Mouse (Mus musculus) erythroblast, adult 5-6 weeks (primary cell): ENCODE measurements around the gene Jpt2. TPM values are rescaled to one million over a fixed set of nuclear protein-coding genes. Genes with fewer than 3 reads are reported as not detected.
"Not testable (repeated sequence)": the region's sequence is repeated elsewhere in the genome, so short reads cannot be mapped to it uniquely, and the experiment has no call there.

Source experiments
- ATAC-seq: replicated peaks from 2 replicates; pipeline ENCODE4 v1.8.0; 2016; ENCODE audit warnings: moderate number of reproducible peaks, mild to moderate bottlenecking, moderate TSS enrichment, inconsistent platforms; ENCODE audit not compliant: poor library complexity, low FRiP score, severe bottlenecking
- total RNA-seq, 2 experiments: library from RNA; stranded (forward) in 1 of 2; stranded (reverse) in 1 of 2; fragments of 150-400 nt in 1 of 2; fragments of 200-764, 138-1000 nt in 1 of 2; gene quantifications; 2 replicates each; pipeline versions ENCODE4 v1.2.3 to v1.2.4; 2015 to 2017; ENCODE audit warnings: low replicate concordance in 2 of 2

The Jpt2 gene
- 20.8 and 28.6 TPM in 2 replicates for total RNA-seq (2015; ENCODE audit: low replicate concordance)
- 22.9 and 40.1 TPM in 2 replicates for total RNA-seq (2017; ENCODE audit: low replicate concordance)

DNA sequence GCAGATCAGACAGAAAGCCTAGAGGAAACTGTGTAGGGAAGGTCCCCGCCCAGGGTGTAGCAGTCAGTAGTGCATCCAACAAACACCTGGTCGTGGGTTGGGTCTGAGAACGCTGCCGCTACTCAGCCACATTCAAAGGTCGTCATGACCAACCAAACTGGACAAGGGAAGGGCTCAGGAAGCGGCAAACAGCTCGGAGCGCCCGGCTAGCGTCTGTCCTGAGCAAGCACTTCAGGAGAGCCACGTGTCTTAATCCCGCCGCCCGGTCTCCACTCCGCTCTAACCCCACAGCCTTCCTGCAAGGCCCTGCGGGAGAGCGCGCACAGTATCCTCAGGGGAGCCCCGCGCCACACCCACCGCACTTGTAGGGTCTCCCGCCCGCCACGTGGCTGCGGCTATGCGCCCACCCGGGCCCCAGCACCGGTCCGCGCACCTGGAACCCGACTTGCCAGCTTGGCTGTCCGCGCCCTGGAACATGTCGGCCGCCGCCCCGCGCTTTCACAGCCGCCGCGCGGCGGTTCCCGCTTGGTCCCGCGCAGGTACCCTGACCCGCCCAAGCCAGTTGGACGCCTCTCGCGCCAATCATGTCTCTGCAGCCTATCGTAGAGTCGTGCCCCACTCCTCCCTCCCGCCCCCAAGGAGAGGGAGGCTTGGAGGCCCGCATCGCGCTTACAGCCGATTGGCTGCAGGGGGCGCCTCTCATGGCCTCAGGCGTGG, at the start of gene Jpt2:
TSS of gene Jpt2 (minus strand) at position 555 of the 717 bp plus-strand sequence.
- peak; percentile 97 for ATAC-seq

DNA sequence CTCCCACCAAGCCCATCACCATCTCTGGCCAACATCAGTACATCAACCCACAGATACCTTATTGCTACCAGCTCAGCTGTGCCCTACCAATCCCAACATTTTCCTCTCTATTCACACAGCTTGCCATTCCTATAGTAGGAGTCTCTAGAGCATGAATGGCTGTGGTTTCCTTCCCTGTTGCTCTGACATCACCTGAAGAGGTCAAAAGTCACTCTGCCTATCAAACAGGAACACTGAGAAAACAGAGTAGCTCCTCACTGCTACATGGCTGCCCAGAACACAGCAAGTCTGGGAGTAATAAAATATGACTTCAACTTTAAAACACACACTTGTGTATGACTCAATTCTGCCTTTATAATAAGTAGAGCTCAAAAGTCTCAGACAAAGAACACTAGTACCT, 47.0 kb upstream of the Jpt2 start:
- ATAC-seq = no peak

DNA sequence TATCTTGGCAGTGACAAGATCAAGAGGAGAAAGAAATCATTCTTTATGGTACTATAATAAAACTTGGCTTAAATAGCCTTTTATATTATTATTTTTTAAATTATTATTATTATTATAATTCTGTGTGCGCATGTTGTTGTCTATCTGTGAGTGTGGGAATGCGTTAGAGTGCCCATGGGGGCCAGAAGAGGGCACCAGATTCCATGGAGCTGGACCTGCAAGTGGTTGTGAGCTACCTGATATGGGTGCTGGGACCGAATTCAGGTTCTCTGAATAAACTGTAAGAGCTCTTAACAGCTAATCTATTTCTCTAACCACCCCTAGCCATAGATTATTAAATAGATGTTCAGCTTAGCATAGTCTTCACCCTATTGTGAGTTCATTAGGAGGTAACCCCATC, 44.6 kb upstream of the Jpt2 start:
- no peak for ATAC-seq

DNA sequence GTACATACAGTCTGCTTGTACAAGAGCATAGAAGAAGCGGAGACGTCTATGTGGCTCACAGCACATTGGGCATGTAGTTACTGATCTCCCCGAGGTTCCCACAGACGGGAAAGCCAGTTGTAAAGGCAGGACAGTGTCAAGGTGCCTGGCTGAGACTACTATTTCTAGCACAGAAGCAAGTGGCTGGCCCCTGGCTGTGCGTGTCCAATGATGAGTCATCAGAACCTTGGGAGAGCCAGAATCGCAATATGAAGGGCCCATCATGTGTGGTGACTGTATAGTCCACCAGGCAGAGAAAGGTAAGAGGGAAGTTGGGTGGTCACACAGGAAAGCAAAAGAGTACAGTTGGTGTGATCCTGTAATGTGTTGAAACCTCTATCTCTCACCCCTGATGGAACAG, 34.2 kb upstream of the Jpt2 start:
- no peak for ATAC-seq

DNA sequence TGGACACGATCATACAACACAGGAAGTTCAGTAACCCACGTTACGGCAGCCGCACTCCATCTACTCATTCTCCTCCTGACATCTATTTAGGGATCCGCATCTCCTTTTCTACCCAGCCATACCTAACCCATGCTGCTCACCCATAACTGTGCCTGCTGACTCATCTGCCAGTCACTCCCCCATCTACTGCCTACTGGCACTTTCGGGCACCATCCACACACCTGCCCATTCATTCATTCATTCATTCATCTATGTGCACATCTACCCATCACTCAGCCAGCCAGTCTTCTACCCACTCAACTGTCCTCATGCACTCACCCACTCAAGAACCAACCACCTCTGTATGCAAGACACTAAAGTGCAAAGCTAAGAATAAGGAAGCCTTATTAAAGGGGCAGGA, 26.7 kb upstream of the Jpt2 start:
- no peak for ATAC-seq

DNA sequence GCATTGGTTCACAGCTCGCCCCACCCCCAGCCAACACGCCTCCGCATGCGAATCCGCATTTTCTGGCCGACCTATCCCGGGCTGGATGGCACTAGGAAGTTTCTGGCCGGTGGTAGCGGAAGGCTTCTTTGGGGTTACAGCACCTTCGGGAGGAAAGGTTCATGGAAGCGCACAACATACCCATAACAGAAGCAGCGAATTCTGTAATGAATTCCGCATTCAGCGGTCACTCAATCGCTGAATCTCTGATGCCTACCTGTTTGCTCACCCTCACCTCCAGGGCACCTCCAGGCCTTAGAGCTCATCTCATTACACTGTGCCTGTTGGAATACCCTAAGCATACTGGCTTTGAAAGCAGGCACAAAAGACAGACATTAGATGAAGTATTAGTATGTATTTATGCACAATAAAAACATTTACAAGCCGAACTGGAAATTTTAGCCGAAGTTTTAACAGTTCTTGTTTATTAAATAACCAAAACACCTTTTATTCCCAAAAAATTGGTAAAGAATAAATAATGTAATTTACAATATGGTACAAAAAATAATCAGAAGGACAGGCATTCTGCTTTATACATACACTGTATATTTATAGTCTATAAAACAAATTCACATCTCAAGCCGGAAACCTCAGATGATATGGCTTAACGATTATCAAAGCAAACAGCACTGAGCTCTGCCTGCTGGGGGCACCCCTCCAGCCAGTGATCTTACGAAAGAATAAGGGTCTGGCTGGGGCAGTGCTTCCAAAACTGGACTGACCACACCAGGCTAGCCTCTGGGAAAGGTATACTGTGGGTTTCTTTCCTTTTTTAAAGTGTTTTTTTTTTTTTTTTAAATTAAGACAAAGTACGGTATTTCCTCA, 595 bp upstream of the Jpt2 start:
- no peak; the same call in 1 of the 2 replicates for ATAC-seq

DNA sequence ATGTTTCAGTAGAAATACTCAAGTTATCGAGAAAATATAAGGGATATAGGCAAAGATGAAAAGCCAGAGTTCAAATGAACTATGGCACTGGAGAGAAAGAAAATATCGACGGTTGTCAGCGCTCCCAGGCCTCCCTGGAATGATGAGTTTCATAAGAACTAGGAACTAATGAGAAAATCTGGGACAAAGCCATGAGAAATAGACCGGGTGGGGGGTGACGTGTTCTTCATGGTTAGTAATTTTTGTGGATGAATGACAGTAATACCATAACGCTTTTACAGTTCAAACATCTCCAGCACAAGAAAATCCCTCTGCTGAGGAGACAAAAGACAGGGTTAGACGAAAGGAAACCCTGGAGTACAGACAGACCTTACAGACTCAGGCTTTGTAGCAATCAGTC, 1.1 kb downstream of the Jpt2 start:
- ATAC-seq = no peak

DNA sequence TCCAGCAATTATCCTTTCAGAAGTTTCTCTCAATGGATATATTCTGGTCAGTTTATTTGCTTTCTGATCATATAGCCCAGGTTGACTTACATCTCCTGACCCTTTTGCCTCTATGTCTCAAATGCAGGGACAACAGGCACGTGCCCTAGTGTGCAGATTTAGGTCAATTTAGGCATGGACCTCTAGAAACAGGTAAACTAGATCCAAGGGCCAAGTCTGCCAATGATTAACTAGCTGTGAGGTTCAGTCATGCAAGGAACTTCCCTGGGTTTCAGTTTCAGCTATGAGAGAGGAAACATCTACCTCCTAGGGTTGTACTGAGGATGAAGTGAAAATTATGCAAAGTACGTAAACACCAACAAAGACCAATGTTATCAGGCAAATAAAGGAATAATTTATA, 7.2 kb downstream of the Jpt2 start:
- no peak for ATAC-seq

DNA sequence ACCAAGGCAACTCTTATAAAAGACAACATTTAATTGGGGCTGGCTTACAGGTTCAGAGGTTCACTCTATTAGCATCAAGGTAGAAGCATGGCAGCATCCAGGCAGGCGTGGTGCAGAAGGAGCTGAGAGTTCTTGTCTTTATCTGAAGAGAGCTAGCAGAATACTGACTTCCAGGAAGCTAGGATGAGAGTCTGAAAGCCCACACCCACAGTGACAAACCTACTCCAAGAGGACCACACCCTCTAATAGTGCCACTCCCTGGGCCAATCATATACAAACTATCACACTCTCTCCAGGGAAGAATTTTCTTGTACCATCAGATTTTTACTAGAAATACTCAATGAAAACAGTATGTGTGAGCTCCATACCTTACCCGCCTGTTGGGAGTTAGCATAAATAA, 9.8 kb downstream of the Jpt2 start:
- ATAC-seq = no peak

DNA sequence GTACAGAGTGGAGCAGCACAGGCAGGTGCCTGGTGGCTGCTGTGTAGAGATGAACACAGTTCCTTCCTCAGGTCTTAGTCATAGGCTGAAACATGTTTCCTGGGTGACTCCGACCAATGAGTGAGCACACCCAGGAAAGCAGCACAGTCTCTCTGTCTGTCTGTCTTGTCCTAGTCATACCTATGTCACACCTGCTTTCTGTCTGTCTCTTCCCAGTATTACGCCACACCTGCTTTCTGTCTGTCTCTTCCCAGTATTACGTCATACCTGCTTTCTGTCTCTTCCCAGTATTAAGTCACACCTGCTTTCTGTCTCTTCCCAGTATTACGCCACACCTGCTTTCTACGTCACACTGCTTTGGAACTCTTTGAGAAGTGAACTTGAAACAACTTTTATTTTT, 12.3 kb downstream of the Jpt2 start:
- no peak for ATAC-seq

DNA sequence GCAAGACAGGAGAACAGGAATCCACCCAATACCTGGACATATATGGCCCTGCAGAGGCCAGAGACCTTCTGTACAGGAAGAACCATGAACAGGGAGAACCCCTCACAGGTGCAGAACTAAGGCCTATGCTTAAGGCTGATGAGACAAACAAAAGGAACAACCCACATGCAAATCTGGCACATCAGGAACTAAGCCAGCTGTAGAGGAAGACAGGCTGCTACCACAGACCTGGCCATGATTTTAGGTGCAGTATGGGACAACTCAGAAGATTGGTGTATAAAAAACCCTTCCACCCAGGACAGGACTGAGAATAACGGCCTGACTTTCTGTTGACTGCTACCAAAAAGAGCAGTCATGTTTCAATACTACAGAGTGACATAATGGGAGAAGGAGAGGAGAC, 16.9 kb downstream of the Jpt2 start:
- not testable (repeated sequence) for ATAC-seq

DNA sequence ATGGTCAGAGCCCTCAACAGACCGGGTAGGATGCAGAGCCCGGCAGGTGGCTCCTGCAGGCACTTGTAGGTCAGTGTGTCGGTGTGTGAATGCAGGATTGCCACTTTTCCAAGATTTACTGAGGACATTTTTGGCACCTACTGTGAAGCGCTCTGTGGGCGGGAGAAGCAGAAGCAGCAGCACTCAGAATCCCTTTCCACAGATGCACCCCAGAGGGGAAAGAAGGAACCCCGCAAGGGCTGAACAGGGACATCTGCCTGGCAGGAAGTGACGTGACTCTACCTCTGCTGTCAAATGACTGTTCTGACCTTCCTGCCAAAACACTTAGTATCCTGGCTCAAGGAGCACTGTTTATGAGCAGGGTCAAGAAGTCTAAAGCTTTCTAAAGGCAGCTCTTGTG, 17.5 kb downstream of the Jpt2 start:
- 0 out of 2 replicates have a peak, but pooled peaks have one; percentile 53 for ATAC-seq

DNA sequence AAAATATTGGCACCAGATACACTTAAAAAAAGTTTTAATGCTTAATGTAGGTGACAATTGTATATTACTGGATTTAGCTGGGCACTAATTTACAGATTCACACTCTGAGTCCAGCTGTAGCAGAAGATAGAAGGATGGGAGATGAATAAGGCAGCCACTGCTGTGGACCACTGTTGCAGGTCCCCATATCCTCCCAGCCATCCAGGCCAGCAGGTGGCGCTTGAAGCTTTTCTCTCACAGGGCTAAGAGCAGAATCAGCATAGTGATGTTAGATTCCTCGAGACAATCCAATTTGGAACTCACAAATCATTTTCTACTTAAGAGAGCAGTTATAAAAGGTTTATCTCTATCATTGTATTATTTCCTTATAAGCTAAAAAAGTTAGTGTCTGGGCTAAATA, 18.0 kb downstream of the Jpt2 start:
- peak; percentile 83; the same call in 1 of the 2 replicates for ATAC-seq

DNA sequence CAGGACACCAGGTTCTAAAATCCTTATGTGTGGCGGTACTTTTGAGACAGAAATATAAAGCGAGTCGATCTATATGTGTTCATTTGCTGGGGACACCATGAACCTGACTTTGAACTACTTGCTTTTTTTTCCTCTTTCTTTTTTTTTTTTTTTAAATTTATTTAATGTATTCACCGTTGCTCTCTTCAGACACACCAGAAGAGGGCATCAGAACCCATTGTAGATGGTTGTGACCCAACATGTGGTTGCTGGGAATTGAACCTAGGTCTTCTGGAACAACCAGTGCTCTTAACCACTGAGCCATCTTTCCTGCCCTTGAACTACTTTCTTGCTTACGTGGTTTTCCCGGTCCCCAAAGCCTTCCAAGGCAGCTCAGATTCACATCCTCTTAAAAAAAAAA, 23.2 kb downstream of the Jpt2 start:
- no peak for ATAC-seq

DNA sequence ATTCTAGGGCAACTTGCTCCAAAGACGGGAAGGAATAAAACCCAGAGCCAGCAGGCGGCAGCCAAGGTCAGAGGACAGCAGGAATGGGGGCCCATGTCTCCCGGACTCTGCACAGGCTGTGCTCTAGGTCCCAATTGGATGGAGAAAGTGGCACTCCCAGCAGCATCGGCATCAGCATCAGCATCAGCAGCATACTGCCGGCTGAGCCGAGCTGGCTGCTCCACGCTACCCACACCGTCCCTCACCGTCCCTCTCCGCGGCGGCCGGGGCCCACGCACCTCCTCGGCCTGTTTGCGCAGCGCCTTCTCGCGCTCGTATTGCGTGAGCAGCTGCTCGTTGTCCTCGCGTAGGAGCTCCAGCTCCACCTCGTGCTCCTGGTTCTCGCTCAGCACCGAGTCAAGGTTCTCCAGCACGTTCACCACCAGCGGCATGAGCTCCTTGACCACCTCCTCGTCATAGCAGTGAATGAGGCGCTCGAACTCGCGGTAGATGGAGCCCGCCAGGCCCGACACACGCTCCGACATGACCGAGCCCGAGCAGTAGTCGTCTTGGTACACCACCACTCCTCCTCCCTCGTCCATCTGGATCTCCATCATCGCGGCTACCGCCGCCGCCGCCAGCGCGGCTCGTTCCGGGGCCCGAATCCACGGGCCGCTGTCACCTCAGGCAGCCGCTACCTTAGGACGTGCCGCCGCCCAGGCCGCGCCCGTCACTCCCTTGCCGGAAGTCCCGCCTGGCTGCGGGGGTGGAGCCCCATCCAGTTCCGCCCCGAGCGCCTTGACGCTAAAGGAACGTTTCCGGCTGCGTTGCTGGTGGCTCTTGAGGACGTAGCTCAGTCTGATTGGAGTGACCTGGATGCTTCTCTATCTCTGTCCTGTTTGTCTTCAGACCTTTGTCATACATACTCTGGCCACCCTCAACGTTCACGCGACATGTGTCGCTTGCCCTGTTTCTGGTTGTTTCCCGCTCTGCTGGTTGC, 23.9 kb downstream of the Jpt2 start, which contains the start of gene Mapk8ip3:
TSS of gene Mapk8ip3 (minus strand) at position 719 of the 979 bp plus-strand sequence.
- peak; percentile 96 for ATAC-seq

DNA sequence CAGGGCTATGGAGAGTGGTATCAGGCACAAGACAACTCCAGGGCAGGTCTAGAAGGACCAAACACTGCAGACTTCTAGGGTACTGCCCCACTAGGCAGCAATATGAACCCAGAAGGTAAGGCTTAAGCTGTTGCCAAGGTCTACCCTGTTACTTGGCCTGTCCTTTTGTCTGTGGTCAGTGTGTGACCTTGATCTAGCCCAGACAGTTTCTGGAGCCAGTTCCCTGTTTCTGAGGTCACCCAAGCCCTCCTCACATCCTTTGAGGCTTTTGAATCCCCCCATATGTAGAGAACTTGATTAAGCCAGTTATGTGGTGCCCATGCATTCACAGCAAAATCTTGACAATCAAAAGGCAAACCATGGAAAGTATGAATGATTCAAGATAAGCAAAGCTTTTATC, 24.8 kb downstream of the Jpt2 start:
- ATAC-seq = 0 out of 2 replicates have a peak, but pooled peaks have one; percentile 2

DNA sequence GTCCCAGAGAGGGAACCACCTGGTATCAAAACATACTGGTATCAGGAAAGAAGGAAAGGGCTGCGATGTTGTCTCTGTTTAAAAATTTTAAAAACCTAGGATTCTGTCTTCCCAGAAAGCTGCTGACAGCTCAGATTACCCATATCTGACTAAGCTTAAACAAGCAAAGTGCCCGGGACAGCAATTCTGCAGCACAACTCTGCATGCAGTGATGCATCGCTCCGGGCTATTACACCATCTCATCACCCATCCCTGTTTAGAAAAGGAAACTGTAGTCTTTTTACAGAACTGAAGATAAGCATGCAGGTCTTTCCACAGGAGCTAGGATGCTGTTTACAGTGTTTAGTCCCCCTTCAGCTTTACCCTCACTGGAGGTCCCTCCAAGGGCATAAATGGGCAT, 25.6 kb downstream of the Jpt2 start:
- no peak for ATAC-seq

DNA sequence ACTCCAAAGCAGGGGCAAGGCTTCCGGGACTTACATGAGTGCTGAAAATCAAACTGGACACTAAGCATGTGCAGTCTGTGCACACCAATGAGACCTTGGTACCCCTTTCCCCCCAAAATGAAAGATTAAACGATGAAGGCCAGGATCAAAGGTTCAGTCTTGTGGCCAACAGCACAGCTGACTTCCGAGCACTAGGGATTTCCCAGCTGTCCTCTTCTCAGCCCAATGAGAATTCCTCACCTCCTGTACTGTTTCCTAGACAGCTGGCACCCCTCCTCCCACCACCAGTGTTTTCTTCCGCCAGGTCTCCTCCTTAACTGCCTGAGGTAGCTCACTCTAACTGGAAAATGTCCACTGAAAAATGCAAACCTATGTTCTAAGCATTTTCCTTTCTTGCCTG, 27.3 kb downstream of the Jpt2 start:
- ATAC-seq = no peak

DNA sequence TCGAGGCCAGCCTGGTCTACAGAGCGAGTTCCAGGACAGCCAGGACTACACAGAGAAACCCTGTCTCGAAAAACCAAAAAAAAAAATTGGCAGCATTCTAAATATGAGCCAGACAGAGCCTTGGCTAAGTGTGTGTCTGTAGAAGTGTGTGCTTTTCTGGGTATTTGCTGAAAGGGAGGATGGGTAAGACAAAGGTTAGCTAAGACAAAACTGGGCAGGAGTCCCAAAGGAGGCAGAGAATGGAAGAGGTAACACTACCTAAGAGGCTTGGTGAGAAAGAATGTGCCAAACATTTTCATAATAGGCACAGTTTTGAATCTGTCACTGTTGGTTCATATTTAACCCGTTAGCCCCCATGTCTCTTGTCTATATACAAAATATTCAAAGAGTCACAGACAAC, 28.1 kb downstream of the Jpt2 start:
- no peak for ATAC-seq

DNA sequence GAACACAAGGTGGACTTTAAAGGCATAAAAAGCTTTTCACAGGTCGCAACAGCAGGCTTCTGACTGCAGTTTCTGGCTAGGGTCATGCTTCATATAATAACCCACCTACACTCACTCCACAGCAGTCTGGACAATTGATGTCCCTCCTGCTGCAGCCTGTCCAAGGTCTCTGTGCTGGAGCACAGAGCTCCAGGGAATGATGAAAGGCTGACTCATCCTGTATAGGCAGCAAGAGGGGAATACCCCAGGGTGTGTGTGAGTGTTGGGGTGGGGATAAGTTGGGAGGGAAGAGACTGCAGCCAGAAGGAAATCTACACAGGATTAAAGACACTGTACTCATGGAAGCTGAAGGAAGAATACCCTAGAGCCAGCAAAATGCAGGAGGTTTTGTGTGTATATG, 31.0 kb downstream of the Jpt2 start:
- ATAC-seq = no peak
